Mouse (Mus musculus) CD4-positive naive resting alpha-beta T cell, adult 57 days (primary cell): ENCODE measurements around the gene Dpp4. TPM values are rescaled to one million over a fixed set of nuclear protein-coding genes. Genes with fewer than 3 reads are reported as not detected.

Source experiments
- total RNA-seq: library from RNA; stranded (reverse); gene quantifications from one replicate; pipeline ENCODE4 v1.2.4, GENCODE M21; 2023

Dpp4 gene
- total RNA-seq: 76.3 TPM

GRCm38 (mm10) chr2:62412081-62412821 is at the start of gene Dpp4:
TSS of gene Dpp4 (minus strand) at chr2:62412231.

Other genes with a start within 250 kb of the Dpp4 start
- not detected for gene Gcg, start 71.4 kb upstream of the Dpp4 start, total RNA-seq
- gene Fap, start 161.8 kb upstream of the Dpp4 start, total RNA-seq: 1.4 TPM
- 20.4 TPM for gene Ifih1, start 234.0 kb upstream of the Dpp4 start, total RNA-seq